Comparison of ENCODE assay signal across 8 mouse cellular contexts in the genomic region with DNA sequence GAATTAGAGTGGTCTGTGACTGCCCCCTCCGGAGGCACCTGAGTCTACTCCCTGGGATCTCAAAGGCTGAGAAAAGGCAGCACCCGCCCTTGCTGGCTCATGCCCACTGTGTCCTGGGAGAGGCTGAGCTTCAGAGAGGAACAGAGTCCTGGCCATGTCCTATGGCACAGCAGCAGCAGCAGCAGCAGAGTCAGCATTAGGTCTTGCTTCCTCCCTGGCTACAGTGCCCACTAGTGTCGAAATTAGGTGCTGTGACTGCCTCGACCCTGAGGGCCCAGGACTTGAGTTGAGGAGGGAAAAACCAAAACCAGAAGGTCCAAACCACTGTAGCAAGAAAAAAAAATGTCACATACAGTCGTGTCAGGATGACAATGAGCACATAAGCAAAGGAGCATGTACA. TPM values are rescaled to one million over a fixed set of nuclear protein-coding genes. Genes with fewer than 3 reads are reported as not detected.
DNase-seq lines count a peak whose midpoint lies in the region; ATAC-seq lines count a peak whose summit lies in the region.

No protein-coding gene starts in this region.

- H3K27me3 ChIP-seq in hindbrain, embryonic 10.5 days (ENCODE audit: insufficient read depth, poor library complexity, severe bottlenecking), result peaks cover 5% of the 10 kb centered on the region; the same call in 1 of the 2 replicates
- H3K27me3 ChIP-seq in hindbrain, embryonic 13.5 days, result no peaks in the 10 kb centered on the region

- no peak overlapping the region for H3K9ac ChIP-seq in hindbrain, embryonic 13.5 days

- WGBS in hindbrain, embryonic 10.5 days, result 36% methylated on average over 5 of the region's 5 CpGs
- WGBS in hindbrain, embryonic 13.5 days, result 32% methylated on average over 5 of the region's 5 CpGs

- DNase-seq in hindbrain, embryonic 10.5 days (ENCODE audit: low spot score), result peak; percentile 37
- DNase-seq in 416B (ENCODE audit: low read depth), result peak; percentile 17
- peak; percentile 55 for DNase-seq in embryo, embryonic 10.5 days (ENCODE audit: low spot score)
- DNase-seq in lung, postnatal 36 days, result peak; percentile 32
- DNase-seq in natural killer cell, adult 2 months (ENCODE audit: low spot score in 2 of 2), result no peak
- DNase-seq in cerebellum, adult 11-12 months, result no peak
- no peak for DNase-seq in spleen, adult 12 weeks (ENCODE audit: low spot score)

- ATAC-seq in hindbrain, embryonic 13.5 days (ENCODE audit: low FRiP score), result no peak

- no peaks in the 10 kb centered on the region for H3K36me3 ChIP-seq in hindbrain, embryonic 10.5 days
- H3K36me3 ChIP-seq in hindbrain, embryonic 13.5 days, result no peaks in the 10 kb centered on the region

- H3K4me1 ChIP-seq in hindbrain, embryonic 10.5 days (replicated peaks), result peaks cover 39% of the 10 kb centered on the region
- H3K4me1 ChIP-seq in hindbrain, embryonic 13.5 days (replicated peaks), result peaks cover 31% of the 10 kb centered on the region

- peak overlapping the region; percentile 29; the same call in 1 of the 2 replicates for H3K27ac ChIP-seq in hindbrain, embryonic 10.5 days
- H3K27ac ChIP-seq in hindbrain, embryonic 13.5 days, result no peak overlapping the region

- no peaks in the 10 kb centered on the region for H3K9me3 ChIP-seq in hindbrain, embryonic 10.5 days
- no peaks in the 10 kb centered on the region for H3K9me3 ChIP-seq in hindbrain, embryonic 13.5 days

- no peak overlapping the region for H3K4me3 ChIP-seq in hindbrain, embryonic 10.5 days
- no peak overlapping the region for H3K4me3 ChIP-seq in hindbrain, embryonic 13.5 days

- H3K4me2 ChIP-seq in hindbrain, embryonic 13.5 days, result no peak overlapping the region

RNA-seq across cellular contexts. Expression of gene Wscd1, which starts 12.6 kb away (rescaled TPM):
- polyA plus RNA-seq in hindbrain, embryonic 10.5 days (2016; fragmentation: Nextera tagmentation; extraction: Ambion mirVana), result 52.4 and 69.5 TPM in 2 replicates
- 69.8 and 70.4 TPM in 2 replicates for polyA plus RNA-seq in hindbrain, embryonic 13.5 days (2015; fragmentation: Nextera tagmentation; extraction: Ambion mirVana)

Comparison
In these comparisons a context has a peak if more than half of its experiments do, and no peak if none do; other contexts are left out.
1. DNase-seq: peak in hindbrain, embryonic 10.5 days (single experiment), 416B (single experiment), embryo, embryonic 10.5 days (single experiment) and lung, postnatal 36 days (single experiment); none in natural killer cell, adult 2 months (0 of 2), cerebellum, adult 11-12 months (single experiment) and spleen, adult 12 weeks (single experiment).